Mouse (Mus musculus): Measurements from ENCODE around the gene Armt1. TPM values are rescaled to one million over a fixed set of nuclear protein-coding genes. Genes with fewer than 3 reads are reported as not detected.

Gene Armt1
- 29.0 and 32.0 TPM in 2 replicates for polyA plus RNA-seq (2016; fragmentation: Nextera tagmentation; extraction: Ambion mirVana)

DNA sequence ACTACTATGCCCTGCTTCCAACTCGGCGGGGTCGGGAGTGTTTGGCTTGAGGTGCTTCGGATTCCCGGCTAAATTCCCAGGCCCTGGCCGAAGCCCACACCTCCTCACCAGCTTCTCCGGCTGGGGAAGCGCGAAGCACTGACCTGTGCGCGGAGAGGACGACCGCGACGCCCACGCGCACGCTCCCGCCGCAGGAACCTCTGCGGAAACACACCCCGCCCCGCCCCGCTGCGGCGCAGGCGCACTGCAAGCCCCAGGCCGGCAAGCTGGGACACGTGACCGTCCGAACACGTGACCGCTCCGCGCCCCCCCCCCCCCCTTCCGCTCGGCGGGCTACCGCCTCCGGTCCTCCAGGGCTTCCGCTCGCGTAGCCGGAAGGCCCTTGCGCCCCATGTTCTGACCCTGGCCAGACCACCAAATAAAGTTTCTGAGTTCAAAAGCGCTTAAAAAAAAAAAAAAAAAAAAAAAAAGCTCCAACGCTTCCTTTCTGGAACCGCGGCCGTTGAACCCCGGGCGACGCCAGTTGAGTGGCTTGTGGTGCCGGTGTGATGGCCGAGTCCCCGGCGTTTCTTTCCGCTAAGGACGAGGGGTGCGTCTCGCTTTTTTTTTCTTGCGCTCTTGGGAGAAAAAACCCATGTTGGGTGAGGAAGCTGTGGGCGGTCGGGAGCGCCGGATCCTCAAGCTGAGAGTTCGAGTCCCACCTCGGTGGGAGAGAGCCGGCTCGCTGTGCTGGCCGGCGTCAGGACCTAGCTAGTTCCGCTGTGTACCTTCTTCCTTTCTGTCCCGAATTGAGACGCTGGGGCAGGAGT, at the start of gene Armt1, which contains the start of gene Rmnd1:
TSS of gene Armt1 (plus strand) at position 345 of the 809 bp plus-strand sequence.
TSS of gene Rmnd1 (minus strand) at position 266 of the 809 bp plus-strand sequence.
- Histone ChIP-seq H3K27ac (replicated peaks) (peak within 1 kb of the TSS; percentile 89), H3K36me3 (peaks cover 34% of the 10 kb centered on the region), H3K9me3 (replicated peaks) (no peaks in the 10 kb centered on the region), H3K27me3 (ENCODE audit: low read depth, poor library complexity, severe bottlenecking) (no peaks in the 10 kb centered on the region), H3K4me3 (peak within 1 kb of the TSS; percentile 76), H3K4me1 (peaks cover 24% of the 10 kb centered on the region)
- DNase-seq (ENCODE audit: low spot score): peak; percentile 96
- WGBS: under 1% methylated on average over 64 of the region's 75 CpGs

DNA sequence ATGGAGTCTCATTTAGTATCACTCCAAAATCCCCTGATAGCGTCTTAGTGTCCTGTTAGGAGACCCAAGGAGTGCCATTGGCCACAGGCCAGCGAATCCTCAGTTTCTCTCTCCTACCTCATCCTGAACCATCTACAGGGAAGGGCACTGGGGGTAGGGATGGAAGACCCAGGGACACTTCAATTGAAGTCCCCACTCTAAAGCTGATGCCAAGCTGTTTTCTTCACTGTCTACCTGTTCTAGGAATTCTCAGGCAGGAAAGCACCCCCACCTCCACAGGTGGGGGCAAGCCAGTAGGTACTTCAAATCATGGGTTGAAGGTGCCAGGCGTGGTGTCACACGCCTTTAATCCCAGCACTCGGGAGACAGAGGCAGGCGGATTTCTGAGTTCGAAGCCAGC, 48.0 kb upstream of the Armt1 start:
- Histone ChIP-seq H3K4me1 (peaks cover 23% of the 10 kb centered on the region), H3K4me3 (no peak overlapping the region), H3K27ac (replicated peaks) (no peak overlapping the region), H3K27me3 (ENCODE audit: low read depth, poor library complexity, severe bottlenecking) (no peaks in the 10 kb centered on the region), H3K36me3 (no peaks in the 10 kb centered on the region), H3K9me3 (replicated peaks) (no peaks in the 10 kb centered on the region)
- WGBS: 95% methylated on average over 7 of the region's 7 CpGs
- no peak for DNase-seq (ENCODE audit: low spot score)

DNA sequence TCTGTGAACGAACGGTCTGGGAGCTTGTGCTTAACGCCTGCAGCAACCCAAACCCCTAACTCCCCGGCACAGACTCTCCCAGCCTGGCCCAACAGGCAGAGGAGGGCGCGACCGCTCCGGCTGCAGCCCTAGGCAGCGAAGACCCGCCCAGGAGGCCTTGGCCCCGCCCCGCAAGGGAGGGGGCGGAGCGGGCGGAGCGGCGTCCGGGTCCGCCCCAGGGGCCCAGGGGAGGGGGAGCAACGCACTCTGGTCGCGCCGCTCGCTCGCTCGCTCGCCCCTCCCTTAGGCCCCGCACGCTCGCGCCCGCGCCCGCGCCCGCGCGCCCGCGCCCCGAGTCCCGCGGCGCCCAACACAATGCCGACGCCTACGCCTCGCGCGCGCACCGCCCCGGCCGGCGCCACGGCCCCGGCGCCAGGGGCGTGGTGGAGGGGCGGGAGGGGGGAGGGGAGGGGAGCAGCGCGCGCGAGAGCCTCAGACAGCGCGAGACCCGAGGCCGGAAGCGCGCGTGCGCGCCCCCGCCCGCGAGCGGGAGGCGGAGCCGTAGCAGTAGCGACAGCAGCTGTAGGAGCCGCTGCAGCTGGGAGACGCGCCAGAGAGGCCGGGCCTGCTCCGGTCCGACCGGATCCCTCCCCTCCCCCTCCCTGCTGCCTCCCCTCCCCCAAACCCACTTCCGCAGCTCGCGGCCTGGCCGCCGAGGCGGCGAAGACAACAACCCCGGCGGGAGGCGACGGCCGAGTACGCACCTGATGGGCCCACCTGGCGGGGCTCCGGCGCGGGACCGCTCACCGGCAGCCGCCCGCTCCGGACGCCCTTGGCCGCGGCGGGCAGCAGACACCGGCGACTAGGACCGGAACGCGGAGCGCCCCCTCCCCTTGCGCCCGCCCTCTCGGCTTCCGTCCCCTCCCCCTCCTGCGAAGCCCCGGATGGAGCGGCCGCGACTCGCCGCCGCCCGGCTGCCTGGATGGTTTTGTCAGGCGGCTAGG, 45.4 kb upstream of the Armt1 start:
- Histone ChIP-seq H3K4me3 (peak overlapping the region; percentile 96), H3K4me1 (peaks cover 40% of the 10 kb centered on the region), H3K27ac (replicated peaks) (peak overlapping the region; percentile 99), H3K9me3 (replicated peaks) (no peaks in the 10 kb centered on the region), H3K27me3 (ENCODE audit: low read depth, poor library complexity, severe bottlenecking) (no peaks in the 10 kb centered on the region), H3K36me3 (no peaks in the 10 kb centered on the region; the same call in 1 of the 2 replicates)
- peak; percentile 95 for DNase-seq (ENCODE audit: low spot score)
- 0% methylated on average over 70 of the region's 133 CpGs for WGBS

- Histone ChIP-seq H3K27ac (replicated peaks) (peak within 1 kb of the TSS; percentile 99), H3K36me3 (peaks cover 8% of the 10 kb centered on the region), H3K4me3 (peak within 1 kb of the TSS; percentile 96), H3K27me3 (ENCODE audit: low read depth, poor library complexity, severe bottlenecking) (no peaks in the 10 kb centered on the region), H3K4me1 (peaks cover 37% of the 10 kb centered on the region), H3K9me3 (replicated peaks) (no peaks in the 10 kb centered on the region)
- DNase-seq (ENCODE audit: low spot score): peak; percentile 80
- under 1% methylated on average over 81 of the region's 87 CpGs for WGBS
Measured at GRCm38 (mm10) chr10:4387701-4388383, 44.4 kb upstream of the Armt1 start, which contains the start of gene Zbtb2. Gene Zbtb2 (minus strand): TSS chr10:4388108.

DNA sequence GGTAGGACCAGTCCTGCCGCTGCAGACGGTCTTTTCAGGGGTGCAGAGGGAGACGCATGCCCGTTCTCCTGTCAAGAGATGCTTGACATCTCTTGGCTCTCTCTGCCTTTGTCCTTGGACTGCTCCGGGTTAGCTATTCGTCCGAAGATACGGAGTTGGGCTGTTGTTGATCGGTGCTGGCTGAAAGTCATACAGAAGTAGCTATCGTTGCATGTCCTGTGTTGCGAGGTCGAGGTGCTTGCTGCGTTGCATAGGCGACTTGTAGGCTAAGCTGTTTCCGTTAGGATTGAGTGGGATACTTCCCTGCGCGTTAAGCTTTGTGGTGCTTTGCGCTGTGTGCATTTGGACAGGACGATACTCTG, 43.9 kb upstream of the Armt1 start:
- no peak for DNase-seq (ENCODE audit: low spot score)
- WGBS: 2% methylated on average over 19 of the region's 19 CpGs
- Histone ChIP-seq H3K4me3 (peak overlapping the region; percentile 96), H3K27ac (replicated peaks) (peak overlapping the region; percentile 99), H3K36me3 (peaks cover 13% of the 10 kb centered on the region), H3K9me3 (replicated peaks) (no peaks in the 10 kb centered on the region), H3K4me1 (peaks cover 32% of the 10 kb centered on the region), H3K27me3 (ENCODE audit: low read depth, poor library complexity, severe bottlenecking) (no peaks in the 10 kb centered on the region)

- H3K4me1 ChIP-seq: peaks cover 32% of the 10 kb centered on the region
- 0 out of 2 replicates have a peak overlapping the region, but pooled peaks have one; percentile 99 for H3K27ac ChIP-seq (replicated peaks)
- H3K27me3 ChIP-seq (ENCODE audit: low read depth, poor library complexity, severe bottlenecking): no peaks in the 10 kb centered on the region
- peak overlapping the region; percentile 96 for H3K4me3 ChIP-seq
- H3K36me3 ChIP-seq: peaks cover 20% of the 10 kb centered on the region
- 53% methylated on average over 10 of the region's 10 CpGs for WGBS
- no peak for DNase-seq (ENCODE audit: low spot score)
- no peaks in the 10 kb centered on the region for H3K9me3 ChIP-seq (replicated peaks)
Measured at GRCm38 (mm10) chr10:4389036-4389435, 43.2 kb upstream of the Armt1 start.

DNA sequence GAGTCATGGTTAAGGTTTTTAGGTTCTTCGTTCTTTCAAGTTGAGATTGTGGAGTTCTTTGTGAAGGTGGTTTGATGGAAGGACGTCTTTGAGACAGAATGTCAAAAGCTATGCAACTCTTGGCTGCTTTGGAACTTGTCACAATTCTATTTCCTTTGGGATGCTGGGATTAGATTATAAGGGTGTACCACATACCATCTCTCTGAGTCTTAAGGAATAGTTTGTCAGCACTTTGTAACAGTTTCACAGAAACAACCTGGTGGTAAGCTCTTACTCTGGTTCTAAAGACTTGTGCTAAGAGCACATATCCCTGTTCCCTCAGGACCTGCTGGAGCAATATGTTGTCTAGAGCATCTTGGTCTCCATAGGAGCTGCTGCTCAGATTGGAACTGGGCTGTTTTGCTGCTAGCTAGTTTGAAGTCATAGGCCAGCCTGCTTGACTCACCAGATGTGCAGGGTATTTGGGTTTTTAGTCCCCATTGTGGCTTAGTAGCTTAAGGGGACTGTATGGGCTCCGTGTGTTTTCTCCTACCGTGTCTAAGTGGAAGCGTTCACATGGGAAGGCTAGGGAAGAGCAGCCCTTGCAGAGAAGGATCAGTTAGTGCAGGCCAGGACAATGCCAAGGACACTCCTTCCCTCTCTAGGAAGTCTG, 42.7 kb upstream of the Armt1 start:
- Histone ChIP-seq H3K27ac (replicated peaks) (no peak overlapping the region), H3K4me1 (peaks cover 32% of the 10 kb centered on the region)
- DNase-seq (ENCODE audit: low spot score): no peak

GRCm38 (mm10) chr10:4390550-4390949, 41.7 kb upstream of the Armt1 start:
- 82% methylated on average over 2 of the region's 2 CpGs for WGBS
- DNase-seq (ENCODE audit: low spot score): no peak
- H3K4me3 ChIP-seq: 0 out of 2 replicates have a peak overlapping the region, but pooled peaks have one; percentile 11

More for the DNA sequence above, 42.7 kb upstream of the Armt1 start:
- H3K9me3 ChIP-seq (replicated peaks): no peaks in the 10 kb centered on the region
- peaks cover 25% of the 10 kb centered on the region for H3K36me3 ChIP-seq
- 76% methylated on average over 5 of the region's 5 CpGs for WGBS
- peak overlapping the region; percentile 96 for H3K4me3 ChIP-seq
- H3K27me3 ChIP-seq (ENCODE audit: low read depth, poor library complexity, severe bottlenecking): no peaks in the 10 kb centered on the region

DNA sequence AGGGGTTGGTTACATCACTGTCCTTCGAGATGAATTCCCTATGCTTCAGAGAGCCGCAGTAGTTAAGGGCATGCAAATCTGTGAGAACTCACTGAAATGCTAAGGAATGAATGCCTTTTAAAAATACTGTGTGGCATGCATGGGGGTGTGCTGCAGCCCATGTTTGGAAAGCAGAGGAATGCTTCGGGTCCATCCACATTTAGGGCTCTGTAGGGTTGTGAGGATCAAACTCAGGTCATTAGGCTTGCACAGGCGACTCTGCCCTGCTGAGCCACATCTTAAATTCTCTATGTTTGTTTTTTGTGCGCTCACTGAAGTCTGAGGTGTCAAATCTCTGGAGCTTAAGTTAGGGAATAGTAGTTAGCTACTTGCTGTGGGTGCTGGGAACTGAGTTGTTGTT, 41.2 kb upstream of the Armt1 start:
- Histone ChIP-seq H3K4me3 (no peak overlapping the region), H3K9me3 (replicated peaks) (no peaks in the 10 kb centered on the region), H3K27ac (replicated peaks) (no peak overlapping the region), H3K4me1 (peaks cover 27% of the 10 kb centered on the region), H3K27me3 (ENCODE audit: low read depth, poor library complexity, severe bottlenecking) (no peaks in the 10 kb centered on the region), H3K36me3 (peaks cover 40% of the 10 kb centered on the region)
- DNase-seq (ENCODE audit: low spot score): no peak
- 82% methylated on average over 5 of the region's 5 CpGs for WGBS

More at GRCm38 (mm10) chr10:4390550-4390949, 41.7 kb upstream of the Armt1 start:
- H3K27me3 ChIP-seq (ENCODE audit: low read depth, poor library complexity, severe bottlenecking): no peaks in the 10 kb centered on the region
- no peak overlapping the region for H3K27ac ChIP-seq (replicated peaks)
- H3K9me3 ChIP-seq (replicated peaks): no peaks in the 10 kb centered on the region
- peaks cover 32% of the 10 kb centered on the region for H3K4me1 ChIP-seq
- peaks cover 35% of the 10 kb centered on the region for H3K36me3 ChIP-seq

GRCm38 (mm10) chr10:4391851-4392250, 40.4 kb upstream of the Armt1 start:
- Histone ChIP-seq H3K27ac (replicated peaks) (no peak overlapping the region), H3K9me3 (replicated peaks) (no peaks in the 10 kb centered on the region; the same call in 1 of the 2 replicates), H3K36me3 (peaks cover 48% of the 10 kb centered on the region), H3K27me3 (ENCODE audit: low read depth, poor library complexity, severe bottlenecking) (no peaks in the 10 kb centered on the region), H3K4me3 (no peak overlapping the region), H3K4me1 (peaks cover 25% of the 10 kb centered on the region)
- DNase-seq (ENCODE audit: low spot score): no peak
- 69% methylated on average over 6 of the region's 6 CpGs for WGBS

DNA sequence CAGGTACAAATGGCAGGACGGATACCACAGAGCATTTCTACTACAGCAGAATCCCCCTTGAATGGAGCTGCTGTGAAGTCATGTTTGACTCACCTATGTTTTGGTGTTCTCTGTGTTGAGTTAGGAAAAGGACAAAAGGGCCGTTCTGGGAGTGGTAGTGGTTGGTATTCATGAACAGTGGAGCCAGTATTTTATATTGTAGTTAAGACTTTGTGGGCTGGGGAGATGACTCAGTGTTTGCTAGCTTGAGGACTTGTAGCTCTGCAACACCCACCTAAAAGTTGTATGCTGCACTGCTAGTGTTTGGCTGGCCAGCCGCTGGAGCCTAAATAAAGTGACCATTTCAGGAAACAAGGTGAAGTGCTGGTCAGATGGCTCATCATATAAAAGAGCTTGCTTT, 36.9 kb upstream of the Armt1 start:
- WGBS: 92% methylated on average over 3 of the region's 3 CpGs
- peaks cover 74% of the 10 kb centered on the region for H3K36me3 ChIP-seq

More for the DNA sequence above, 36.9 kb upstream of the Armt1 start:
- Histone ChIP-seq H3K9me3 (replicated peaks) (no peaks in the 10 kb centered on the region; the same call in 1 of the 2 replicates), H3K4me3 (no peak overlapping the region), H3K4me1 (peaks cover 7% of the 10 kb centered on the region), H3K27ac (replicated peaks) (no peak overlapping the region), H3K27me3 (ENCODE audit: low read depth, poor library complexity, severe bottlenecking) (no peaks in the 10 kb centered on the region)
- no peak for DNase-seq (ENCODE audit: low spot score)

All from midbrain, embryonic 10.5 days (tissue).